Mouse (Mus musculus) cerebellum, adult 8-10 months (tissue): ENCODE data around the gene Foxd4.
"Not testable (repeated sequence)": the region's sequence is repeated elsewhere in the genome, so short reads cannot be mapped to it uniquely, and the experiment has no call there.

Experiments
- DNase-seq: peaks from one replicate; pipeline ENCODE4 v3.0.0; 2022

Gene Foxd4

GRCm38 (mm10) chr19:24900581-24901220 is at the start of gene Foxd4:
Gene Foxd4 (minus strand): TSS chr19:24901197.
- no peak for DNase-seq

DNA sequence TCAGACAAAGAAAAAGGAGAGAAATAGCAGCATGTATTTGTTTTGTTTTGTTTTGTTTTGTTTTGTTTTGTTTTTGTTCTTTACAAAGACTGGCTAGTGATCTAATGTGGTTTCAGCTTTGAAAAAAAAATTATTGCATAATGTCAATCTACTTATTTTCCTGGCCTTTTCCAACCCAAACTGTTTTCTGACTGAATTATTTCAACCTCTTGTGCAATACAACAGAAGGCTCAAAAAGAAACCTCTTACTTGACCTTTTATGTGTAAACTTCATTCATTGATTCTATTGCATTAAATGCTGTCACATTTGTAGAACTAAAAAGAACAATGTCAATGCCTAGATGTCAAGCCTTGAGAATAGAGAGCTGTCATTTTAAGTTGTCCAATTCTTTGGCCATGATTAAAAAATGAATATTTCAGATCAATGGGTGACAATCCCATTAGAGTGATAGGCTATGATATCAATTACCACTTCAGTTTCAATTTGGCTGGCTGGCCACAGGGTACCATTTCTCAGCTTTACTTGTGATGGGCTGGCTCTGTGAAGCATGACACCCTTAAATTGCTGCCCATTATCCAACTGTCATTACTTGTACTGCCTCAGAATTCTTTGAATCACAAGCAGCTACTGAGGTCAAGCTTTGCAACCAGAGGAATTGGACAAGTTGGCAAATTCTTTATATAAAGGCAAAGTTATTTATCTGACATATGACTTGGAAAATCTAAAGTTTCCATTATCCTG is 44.7 kb upstream of the Foxd4 start:
- DNase-seq: no peak

GRCm38 (mm10) chr19:24937084-24937483 is 36.1 kb upstream of the Foxd4 start:
- no peak for DNase-seq

DNA sequence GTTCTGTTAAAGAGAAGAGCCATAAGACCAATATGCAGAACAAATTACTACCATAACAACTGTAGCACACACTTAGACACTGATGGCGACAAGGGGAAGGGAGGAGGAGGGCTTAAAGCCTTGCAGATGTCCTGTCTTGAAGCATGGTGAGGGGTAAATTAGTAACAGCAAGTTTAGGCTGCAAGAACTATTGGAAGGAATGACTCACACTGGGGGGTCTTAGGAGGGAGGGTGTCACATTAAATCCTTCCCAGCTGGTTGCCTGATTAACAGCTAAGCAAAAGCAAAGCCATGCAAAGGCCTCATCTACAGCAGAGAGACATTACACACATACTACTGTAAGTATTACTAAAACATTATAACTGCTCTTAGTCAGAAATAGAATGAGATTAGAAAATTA is 28.0 kb upstream of the Foxd4 start:
- no peak for DNase-seq

DNA sequence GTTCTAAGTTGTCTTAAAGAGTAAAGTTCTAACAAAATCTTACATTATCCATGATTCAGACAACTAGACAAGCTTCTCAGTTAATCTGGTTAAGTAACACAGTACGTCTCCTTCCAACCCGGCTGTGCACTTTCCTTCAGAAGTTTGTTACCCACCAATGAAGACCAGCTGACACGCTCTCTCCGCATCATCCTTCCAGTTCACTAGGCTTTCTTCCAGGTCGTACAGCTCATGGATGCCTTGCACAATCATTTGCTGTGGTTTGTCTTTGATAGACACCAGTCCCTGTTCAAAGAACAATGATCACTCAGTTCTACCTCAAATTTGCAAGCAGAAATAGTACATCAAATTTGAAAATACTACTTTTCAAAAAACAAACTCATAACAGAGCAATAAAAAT is 19.9 kb upstream of the Foxd4 start:
- no peak for DNase-seq

DNA sequence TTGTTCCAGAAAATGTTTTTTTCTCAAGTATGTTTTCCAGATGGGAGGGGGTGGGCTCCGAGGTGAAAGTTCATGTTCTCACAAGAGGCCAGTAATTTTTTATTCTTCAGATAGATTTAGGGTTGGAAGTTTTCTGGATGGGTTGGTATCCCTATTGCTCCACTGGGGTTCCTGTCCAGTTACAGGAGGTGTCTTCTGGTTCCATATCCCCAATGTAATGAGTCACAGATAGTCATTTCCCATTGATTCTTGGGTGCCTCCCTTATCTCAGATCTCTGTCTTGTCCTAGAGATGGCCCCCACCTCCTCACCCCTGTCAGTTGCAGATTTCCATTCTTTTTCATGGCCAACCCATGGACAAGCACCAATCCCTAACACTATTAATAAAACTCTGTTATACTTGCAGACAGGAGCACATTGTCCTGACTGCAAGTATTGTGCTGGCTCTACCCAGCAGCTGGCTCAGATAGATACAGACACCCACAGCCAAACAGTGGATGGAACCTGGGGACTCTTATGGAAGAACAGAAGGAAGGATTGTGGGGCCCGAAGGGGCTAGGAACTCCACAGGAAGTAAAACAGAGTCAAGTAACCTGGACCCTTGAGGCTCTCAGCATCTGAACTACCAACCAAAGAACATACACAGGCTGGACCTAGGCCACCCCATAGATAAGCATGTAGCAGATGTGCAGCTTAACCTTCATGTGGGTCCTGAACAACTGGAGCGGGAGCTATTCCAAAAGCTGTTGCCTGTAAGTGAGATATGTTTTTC is 7.6 kb upstream of the Foxd4 start:
- DNase-seq: no peak

DNA sequence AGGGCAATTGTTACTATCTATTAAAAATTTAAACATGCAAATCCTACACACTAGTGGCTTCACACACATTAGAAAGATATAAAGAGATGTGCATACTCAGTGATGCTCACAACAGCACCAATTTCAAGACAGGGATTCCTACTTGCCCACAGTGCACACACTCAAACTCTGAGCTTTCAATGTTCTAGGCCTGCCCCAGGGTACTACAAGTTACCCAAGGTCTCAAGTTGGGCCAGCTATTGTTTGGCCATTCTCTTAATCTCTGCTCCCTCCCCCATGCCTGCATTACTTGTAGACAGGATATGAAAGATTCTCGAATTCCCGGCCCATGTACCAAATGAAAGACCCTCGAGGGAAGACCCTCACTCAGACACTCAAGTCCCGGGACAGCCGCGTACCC is 6.7 kb upstream of the Foxd4 start:
- no peak for DNase-seq

DNA sequence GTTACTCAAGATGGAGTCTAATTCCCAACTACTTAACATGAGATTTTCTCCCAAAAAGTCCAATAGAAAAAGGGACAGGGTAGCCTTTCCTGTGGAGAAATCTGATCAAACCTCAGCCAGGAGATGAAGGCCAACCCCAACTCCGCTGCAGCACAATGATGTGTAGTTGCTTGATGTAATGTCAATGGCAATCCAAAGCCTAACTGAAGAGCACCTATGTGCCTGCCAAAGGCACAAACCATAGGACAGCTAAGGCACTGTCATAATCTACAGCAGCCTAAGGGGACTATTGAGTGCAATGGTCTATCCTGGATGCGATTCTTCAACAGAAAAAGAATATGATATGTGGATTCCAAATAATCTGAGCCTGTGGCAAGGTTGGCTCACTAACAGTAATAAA is 1.8 kb upstream of the Foxd4 start:
- no peak for DNase-seq

- DNase-seq: no peak
Measured at GRCm38 (mm10) chr19:24902256-24902655, 1.3 kb upstream of the Foxd4 start.

DNA sequence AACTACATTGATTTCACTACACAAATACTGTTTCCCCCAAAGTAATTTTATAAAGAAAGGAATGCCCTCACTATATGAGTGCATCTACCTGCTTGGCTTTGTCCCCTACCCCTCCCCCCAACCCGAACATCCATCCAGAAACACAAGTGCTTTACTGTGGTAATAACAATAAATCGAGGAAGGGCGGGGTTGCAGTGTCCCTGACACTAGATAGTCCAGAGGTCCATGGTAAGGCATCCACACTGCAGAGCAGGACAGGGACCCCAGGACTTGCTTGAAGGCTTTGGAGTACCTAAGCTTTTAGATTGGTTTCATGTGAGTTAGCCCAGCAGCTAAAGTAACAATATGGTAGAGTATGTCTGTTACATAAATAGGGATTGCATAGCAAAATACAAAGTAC is 669 bp upstream of the Foxd4 start:
- no peak for DNase-seq

DNA sequence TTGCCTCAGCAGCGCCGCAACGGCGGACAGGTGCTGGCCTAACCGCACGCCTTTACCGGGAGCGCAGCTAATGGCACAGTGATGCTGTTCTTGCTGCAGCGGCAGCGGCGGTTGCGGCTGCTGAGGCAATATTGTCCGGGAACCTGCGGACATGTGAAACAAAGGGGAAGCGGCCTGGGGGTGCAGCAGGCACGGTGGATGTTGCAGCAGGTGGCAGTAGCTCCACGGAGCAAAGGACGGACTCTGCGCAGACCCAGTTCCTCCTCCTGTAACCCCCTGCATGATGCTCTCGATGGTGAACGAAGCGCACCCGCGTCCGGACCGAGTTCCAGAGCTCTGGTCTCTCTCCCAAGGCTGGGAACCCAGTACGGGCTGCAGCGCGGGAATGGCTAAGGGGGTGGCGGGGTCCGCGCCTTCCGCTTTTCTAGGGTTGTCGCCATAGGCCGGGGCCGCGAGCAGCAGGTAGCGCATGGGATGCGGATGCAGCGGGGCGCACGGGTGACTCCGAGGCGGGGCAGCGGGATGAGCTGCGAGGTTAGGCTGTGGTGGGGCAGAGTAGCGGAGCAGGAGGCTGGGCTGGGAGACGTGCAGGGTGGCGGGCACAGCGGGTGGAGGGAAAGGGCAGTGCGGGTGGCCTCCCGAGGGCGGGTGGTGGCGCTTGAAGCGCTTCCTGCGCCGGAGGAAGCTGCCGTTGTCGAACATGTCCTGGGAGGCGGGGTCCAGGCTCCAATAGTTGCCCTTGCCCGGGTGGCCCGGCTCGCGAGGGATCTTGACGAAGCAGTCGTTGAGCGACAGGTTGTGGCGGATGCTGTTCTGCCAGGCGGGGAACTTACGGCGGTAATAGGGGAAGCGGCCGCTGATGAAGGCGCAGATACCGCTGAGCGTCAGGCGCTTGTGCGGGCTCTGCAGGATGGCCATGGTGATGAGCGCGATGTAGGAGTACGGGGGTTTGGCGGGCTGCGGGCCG is 1.1 kb downstream of the Foxd4 start:
- DNase-seq: no peak

DNA sequence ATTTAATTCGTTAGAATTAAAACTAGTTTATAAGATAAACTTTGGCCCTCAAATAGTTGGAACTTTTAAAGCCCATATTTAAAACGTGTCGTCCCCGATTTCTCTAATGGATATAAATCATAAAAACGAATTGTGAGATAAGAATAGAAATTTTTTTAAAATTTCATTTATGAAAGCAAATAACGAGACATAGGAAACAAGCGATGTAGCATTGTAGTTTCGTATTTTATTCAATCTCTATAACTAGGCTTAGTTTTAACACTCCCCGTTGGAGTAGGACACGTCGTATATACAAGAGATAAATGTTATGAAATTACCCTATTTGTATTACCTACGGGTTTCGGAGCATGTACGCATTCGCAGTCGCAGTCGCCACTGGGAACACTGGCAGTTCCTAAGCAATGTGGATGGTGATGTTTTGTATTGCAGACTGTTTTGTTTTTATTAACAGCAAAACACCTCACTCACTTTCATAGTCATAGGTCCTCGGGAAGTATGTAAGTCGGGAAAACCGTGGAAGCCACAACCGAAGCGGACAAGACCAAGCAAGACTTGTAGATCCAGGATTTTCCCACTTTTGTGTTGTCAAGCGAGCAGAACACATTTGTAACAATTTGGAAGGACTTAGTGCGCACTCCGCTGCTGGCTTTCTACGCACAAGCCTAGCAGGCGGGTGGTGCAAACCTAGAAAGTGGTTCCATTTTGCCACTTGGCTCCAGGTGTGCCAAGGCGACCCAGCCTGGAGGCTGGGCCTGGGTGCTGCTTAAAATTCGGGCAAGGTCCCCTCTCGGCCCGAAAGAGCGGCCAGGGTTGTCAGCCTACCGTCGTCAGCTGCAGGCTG is 2.0 kb downstream of the Foxd4 start:
- DNase-seq: no peak

- no peak for DNase-seq
Measured at GRCm38 (mm10) chr19:24897896-24898736, 2.9 kb downstream of the Foxd4 start.

GRCm38 (mm10) chr19:24897006-24897895 is 3.7 kb downstream of the Foxd4 start:
- DNase-seq: no peak

DNA sequence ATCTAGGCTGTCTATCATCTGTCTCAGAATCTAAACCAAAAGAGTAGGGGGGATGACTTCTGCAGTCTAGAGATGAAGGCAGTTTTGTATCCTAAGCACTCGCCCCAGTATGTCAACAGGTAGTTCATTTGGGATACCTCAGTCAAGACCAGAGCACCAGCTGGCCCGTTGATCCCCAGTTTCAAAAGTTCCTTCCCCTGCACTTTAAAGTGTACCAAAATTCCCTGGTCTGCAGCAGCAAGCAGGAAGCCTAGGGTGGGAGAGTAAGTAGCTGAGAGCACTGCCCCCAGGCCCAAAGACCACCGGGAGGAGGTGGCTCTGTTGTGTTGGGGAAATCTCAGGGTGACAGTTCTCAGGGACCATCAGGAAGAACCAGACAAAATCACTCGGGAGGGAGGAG is 4.5 kb downstream of the Foxd4 start:
- no peak for DNase-seq

DNA sequence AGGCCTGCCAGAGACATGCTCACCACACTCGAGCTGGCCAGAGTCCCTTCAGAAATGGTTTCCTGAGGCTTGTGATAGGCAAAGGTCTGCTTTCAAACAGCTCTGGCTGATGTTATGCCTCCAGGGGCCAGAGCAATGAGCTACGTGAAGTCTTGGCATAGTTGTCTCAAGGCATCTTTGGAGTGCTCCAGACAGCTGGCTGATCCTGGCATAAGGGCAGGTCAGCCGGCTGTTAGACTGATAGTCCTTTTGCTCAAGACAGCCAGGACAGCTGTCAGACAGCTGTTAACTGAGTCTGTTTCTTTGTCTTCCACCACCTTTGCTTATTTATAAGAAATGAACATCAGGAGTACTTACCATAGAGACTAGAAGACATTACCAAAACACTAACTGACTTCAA is 14.1 kb downstream of the Foxd4 start:
- DNase-seq: no peak

- peak; percentile 36 for DNase-seq
Measured at GRCm38 (mm10) chr19:24885504-24885903, 15.5 kb downstream of the Foxd4 start.

DNA sequence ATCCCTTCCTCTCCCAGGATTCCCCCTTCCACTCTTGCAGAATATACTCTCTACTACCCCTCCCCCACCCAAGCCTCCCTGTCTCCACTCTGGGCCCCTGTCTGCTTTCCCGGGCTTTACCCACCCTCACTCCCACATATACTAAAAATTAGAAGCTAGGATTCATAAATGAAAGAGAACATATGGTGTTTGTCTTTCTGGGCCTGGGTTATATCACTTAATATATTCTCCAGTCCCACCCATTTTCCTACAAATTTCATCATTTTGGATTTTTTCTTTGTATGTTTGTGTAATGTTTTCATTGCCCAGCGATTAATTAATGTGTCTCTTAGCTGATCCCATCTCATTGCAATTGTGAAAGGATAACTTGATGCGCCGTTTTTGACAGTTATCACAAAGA is 19.8 kb downstream of the Foxd4 start:
- no peak for DNase-seq

- DNase-seq: not testable (repeated sequence)
Measured at GRCm38 (mm10) chr19:24875129-24875870, 25.7 kb downstream of the Foxd4 start, which contains the start of gene Gm10053. Gene Gm10053 (plus strand): TSS chr19:24875686.
